Mouse (Mus musculus): ENCODE results near the gene Rbm41. TPM values are rescaled to one million over a fixed set of nuclear protein-coding genes. Genes with fewer than 3 reads are reported as not detected.

Gene Rbm41
- 10 to 100 TPM in 1 of 2 experiments, 1 to 10 TPM in 1; 8.6 to 10.8 TPM for polyA plus RNA-seq (2017; shearing (Covaris generic))

DNA sequence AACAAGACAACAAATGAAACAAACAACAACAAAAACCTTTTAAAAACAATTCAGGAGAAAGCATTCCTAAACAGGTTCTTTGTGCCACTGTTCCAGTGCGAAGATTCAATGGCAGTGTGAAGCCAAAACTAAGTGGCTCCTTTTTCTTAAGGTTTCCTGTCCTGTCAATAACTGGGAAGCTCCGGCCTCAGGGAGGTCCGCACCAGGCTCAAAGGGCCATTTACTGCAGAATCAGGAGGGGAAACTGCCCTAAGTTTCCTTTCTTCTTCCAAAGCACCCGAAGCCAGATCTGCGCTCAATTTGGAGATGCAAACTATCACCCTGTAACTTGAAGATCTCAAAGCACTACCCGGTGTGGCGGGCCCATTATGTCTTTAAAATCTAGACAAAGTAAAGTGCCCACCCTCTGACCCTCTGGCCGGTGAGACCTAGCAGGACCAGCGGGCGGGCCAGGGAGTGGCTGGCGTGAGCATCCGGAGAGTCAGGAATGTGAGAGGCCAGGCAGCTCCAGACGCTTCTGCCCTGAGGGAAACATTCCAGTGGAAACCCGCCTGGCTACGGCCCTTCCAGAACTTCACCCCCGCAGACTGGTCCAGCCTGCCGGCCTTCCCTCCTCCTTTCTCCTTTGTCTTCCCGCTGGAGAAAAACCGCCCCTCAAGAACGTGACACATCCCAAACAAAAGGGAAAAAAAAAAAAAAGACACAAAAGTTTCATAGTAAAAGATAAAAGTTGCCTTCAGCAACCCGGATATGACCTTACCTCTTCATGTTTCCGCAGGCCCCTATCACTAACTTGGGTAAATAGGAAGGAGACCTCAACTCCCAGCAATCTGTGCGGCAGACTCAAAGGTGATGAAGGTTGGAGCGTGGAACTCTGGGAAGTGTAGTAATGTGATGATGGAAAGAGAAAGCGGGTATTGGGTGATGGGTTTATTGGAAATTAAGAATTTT lies at the start of gene Rbm41:
Gene Rbm41 (minus strand): TSS at position 856 of the 951 bp plus-strand sequence.

DNA sequence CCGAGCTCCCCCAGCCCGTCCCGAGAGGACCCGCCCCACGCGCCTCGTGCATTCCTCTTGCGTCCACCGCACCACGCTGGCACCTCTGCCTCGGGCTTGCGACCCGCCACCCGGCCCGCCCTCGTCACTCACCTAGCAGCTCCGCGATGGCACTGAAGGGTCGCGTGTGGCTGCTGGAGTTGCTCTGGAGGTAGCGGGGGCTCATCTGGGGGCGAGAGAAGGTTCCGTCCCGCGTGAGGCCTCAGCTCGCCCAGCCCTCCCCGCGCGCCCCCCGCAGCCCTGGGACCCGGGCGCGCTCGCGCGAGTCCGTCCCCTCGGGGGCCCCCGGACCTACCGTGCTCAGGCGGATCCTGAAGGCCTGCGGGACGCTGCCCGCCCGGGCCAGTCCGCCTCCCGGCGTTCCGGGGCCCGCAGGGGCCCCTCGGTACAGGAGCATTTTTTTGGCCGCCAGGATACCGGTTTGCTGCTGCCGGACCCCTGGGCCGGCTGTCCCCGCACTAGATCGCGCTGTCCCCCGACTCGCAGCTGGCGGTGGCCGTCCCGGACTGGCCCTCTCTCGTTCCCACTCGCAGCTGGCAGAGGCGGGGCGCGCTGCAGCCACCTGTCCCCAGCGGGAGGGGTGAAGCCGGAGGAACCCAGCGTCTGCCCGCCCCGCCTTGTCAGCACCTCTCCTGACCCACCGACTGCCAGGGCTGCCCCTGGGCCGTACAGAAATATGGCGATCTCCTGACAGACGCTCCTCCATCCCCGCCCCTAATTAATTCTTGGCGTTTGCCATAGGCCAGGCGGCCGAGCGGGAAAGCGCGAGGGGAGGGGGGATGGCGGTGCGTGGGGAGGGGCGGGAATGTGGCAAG lies 127.2 kb downstream of the Rbm41 start, which contains the start of gene Morc4:
Gene Morc4 (minus strand): TSS at position 740 of the 854 bp plus-strand sequence.

Other genes with a start within 250 kb of the Rbm41 start
- gene Ripply1, start 216.2 kb downstream of the Rbm41 start, polyA plus RNA-seq (2017; shearing (Covaris generic)), result not detected
- not detected for gene Cldn2, start 197.8 kb downstream of the Rbm41 start, polyA plus RNA-seq (2017; shearing (Covaris generic))
- under 1 TPM in 1 of 2 experiments, not detected in 1; 0.47 TPM for gene Morc4, start 126.9 kb downstream of the Rbm41 start, polyA plus RNA-seq (2017; shearing (Covaris generic))
- gene Nup62cl, start 64.1 kb upstream of the Rbm41 start, polyA plus RNA-seq (2017; shearing (Covaris generic)), result under 1 TPM in 1 of 2 experiments, not detected in 1; 0.16 TPM
- gene Pih1h3b, start 64.3 kb upstream of the Rbm41 start, polyA plus RNA-seq (2017; shearing (Covaris generic)), result not detected

Measured in activated CD4-positive, CD25-positive, alpha-beta regulatory T cell (primary cell).